Mouse (Mus musculus) lung, adult 2 months (tissue): ENCODE measurements around the gene Tmem116.

Experiments
- CTCF ChIP-seq: fragments of 200-500 bp; IDR thresholded peaks from 2 replicates; pipeline ENCODE4 v1.5.1; 2011; ENCODE audit warnings: mild to moderate bottlenecking, low read length, control low read depth; ENCODE audit not compliant: insufficient read depth
- POLR2A ChIP-seq: fragments of 200-500 bp; IDR thresholded peaks from 2 replicates; pipeline ENCODE4 v1.6.1; 2011; ENCODE audit warnings: low read depth, mild to moderate bottlenecking, control low read depth, low read length, borderline replicate concordance; ENCODE audit errors: extremely low read depth

GRCm38 (mm10) chr5:121526961-121527360, 75.3 kb downstream of the Tmem116 start:
- TF ChIP-seq CTCF (no peak), POLR2A (no peak)
